Mouse (Mus musculus) left cerebral cortex, postnatal 14 days (tissue): ENCODE results near the gene Akirin2. TPM values are rescaled to one million over a fixed set of nuclear protein-coding genes. Genes with fewer than 3 reads are reported as not detected.
"Not testable (repeated sequence)": the region's sequence is repeated elsewhere in the genome, so short reads cannot be mapped to it uniquely, and the experiment has no call there.

Source experiments
- DNase-seq, 2 experiments: peaks; one replicate each; pipeline ENCODE4 v3.0.0; 2021 to 2022; ENCODE audit warnings: low spot score in 2 of 2, mixed read lengths in 1 of 2
- intact Hi-C: fragments of 180-260 bp; cut with DNase I; formaldehyde crosslinking; loops from one replicate; pipeline ENCODE4 v1.15.1; 2025
- total RNA-seq, 2 experiments: library from RNA; stranded (reverse); gene quantifications; 2 replicates each; pipeline ENCODE4 v1.2.3; 2021

Gene Akirin2
- total RNA-seq, 2 experiments from 2014 or later: 105 to 106 TPM

DNA sequence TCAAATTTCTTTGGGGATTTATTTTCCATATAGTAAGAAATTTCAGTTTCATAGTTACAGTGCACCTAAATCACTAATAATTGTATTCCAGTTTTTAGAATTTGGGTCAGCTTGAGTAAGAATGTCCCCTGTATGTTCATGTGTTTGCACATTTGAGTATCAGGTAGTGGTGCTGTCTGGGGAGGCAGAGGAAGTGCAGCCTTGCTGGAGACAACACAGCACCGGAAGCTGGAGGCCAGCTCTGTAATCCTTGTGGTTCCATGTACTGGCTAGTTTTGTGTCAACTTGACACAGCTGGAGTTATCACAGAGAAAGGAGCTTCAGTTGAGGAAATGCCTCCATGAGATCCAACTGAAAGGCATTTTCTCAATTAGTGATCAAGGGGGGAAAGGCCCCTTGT lies 30.8 kb downstream of the Akirin2 start:
- intact Hi-C loops: not testable (repeated sequence)

GRCm38 (mm10) chr4:34581990-34582389 lies 31.3 kb downstream of the Akirin2 start:
- intact Hi-C loops: no loop called here

More for the DNA sequence above, 30.8 kb downstream of the Akirin2 start:
- not testable (repeated sequence) for DNase-seq

DNA sequence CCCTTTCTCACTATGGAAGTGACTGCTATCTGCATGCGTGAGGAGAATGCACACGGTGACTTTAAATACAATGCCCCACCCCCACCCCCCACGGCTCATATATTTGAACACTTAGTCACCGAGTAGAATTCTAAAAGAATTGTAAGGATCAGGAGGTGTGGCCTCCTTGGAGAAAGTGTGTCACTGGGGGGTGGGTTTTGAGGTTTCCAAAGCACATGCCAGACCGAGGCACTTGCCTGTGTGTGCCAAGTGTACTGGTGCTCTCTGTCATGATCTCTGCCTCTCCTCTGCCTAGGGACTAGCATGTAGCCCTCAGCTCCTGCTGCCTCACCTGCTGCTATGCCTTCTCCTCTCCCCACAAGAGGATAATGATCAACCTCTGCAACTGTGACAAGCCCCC lies 31.7 kb downstream of the Akirin2 start:
- no peak for DNase-seq
- intact Hi-C loops: no loop called here

More at GRCm38 (mm10) chr4:34581990-34582389, 31.3 kb downstream of the Akirin2 start:
- DNase-seq: peak; percentile 30 to 66

DNA sequence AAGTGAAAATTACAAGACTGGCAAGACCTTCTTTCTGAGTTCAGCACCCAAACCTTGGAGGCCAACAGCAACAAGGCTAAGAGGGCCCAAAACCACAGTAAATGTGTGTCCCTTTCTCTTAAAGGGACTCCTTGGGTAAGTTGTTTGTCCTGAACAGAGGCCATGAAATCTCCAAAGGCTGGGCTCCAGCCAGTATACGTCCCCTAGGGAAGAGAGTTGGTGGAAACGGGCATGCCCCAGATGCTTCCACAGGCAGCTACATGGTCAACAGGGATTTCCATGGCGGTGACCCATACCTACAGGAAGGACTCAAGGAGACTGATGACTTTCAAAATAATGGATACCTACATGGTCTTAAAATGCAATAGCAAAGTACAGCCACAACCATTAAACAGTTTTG lies 32.7 kb downstream of the Akirin2 start:
- intact Hi-C loops: no loop called here
- no peak for DNase-seq

- intact Hi-C loops: no loop called here
- no peak for DNase-seq
These were observed 34.3 kb downstream of the Akirin2 start for GRCm38 (mm10) chr4:34584871-34585607.

- no peak for DNase-seq
- intact Hi-C loops: no loop called here
These were observed 52.4 kb downstream of the Akirin2 start for GRCm38 (mm10) chr4:34603123-34603522.

GRCm38 (mm10) chr4:34606658-34607057 lies 55.9 kb downstream of the Akirin2 start:
- DNase-seq: no peak
- intact Hi-C loops: no loop called here

DNA sequence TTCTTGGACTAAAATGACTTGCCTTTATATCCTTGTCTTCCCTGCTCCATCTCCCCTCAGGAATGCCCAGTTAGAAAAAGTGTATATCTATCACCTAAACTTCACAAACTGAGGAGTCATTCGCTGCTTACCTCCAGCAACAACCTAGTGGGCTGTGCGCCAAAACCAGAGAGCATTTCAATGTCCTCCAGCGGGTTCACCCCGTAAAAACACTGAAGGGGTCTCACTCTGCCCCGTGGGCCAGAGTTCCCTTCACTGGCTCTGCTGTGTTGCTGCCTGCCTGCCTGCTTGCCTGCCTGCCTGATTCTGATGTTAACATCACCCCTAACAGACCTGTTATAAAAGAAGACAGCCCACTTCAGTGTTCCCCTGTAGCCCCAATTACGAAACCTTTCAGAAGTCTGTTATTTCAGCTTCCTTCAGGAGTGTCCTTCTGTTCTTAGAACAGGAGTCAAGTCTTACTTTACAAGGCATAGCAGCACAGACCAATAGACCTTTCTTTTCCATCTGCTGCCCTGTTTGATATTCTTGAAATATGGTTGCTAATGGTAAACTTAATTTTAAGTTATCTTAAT lies 62.9 kb downstream of the Akirin2 start:
- no peak for DNase-seq
- intact Hi-C loops: no loop called here

DNA sequence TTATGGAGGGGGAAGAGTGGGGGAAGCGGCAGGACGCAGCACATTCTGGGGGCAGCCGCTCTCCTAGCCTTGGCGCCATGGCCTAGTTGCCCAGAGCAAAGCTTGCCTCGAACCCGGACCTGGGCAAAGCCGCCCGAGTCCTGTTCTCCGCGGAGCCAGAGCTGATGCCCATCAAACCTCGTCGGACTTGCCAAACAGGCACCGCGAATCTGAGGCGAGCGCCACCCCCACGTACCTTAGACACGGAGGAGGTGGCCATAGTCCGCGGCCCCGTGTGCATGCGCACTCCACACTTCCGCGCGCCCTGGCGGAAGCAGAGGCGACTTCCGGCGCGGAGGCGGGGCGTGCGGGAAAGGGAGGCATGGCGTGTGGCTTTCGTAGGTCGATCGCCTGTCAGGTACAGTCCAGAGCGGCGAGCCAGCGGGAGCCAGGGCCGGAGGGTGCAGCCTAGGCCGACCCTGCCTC lies 63.9 kb downstream of the Akirin2 start, which contains the start of the genes Orc3 and Rars2:
TSS of gene Orc3 (minus strand) at position 315 of the 465 bp plus-strand sequence.
TSS of gene Rars2 (plus strand) at position 328 of the 465 bp plus-strand sequence.
- intact Hi-C loops: no loop called here
- DNase-seq: peak; percentile 91 to 93

- peak; percentile 10 to 17 for DNase-seq
- intact Hi-C loops: no loop called here
These were observed 64.6 kb downstream of the Akirin2 start for GRCm38 (mm10) chr4:34615303-34615702.

- peak in 1 of 2 experiments; percentile 13 for DNase-seq
- intact Hi-C loops: no loop called here
These were observed 65.4 kb downstream of the Akirin2 start for GRCm38 (mm10) chr4:34616146-34616545.

Other genes starting within 250 kb of the Akirin2 start
- gene Orc3, start 64.0 kb downstream of the Akirin2 start, total RNA-seq: 10 to 100 TPM; 33.3 to 39.2 TPM
- gene Rars2, start 64.0 kb downstream of the Akirin2 start, total RNA-seq: 10 to 100 TPM; 23.0 to 26.1 TPM
- gene Slc35a1, start 136.5 kb downstream of the Akirin2 start, total RNA-seq: 10 to 100 TPM; 18.5 to 21.8 TPM
- gene Cfap206, start 179.3 kb downstream of the Akirin2 start, total RNA-seq: 1 to 10 TPM; 2.2 to 2.3 TPM
- under 1 TPM in 1 of 2 experiments, not detected in 1; 0.34 TPM for gene Gm136, start 205.3 kb downstream of the Akirin2 start, total RNA-seq
- gene Smim8, start 227.5 kb downstream of the Akirin2 start, total RNA-seq: 10 to 100 TPM; 24.3 to 25.5 TPM